Mouse (Mus musculus): ENCODE data around the gene Eno2.

The Eno2 gene

GRCm38 (mm10) chr6:124738511-124739023, 30.9 kb downstream of the Eno2 start, which contains the start of gene Ptpn6:
Gene Ptpn6, minus strand, starts transcription at chr6:124738714.
- peak; percentile 90 to 93 for DNase-seq

DNA sequence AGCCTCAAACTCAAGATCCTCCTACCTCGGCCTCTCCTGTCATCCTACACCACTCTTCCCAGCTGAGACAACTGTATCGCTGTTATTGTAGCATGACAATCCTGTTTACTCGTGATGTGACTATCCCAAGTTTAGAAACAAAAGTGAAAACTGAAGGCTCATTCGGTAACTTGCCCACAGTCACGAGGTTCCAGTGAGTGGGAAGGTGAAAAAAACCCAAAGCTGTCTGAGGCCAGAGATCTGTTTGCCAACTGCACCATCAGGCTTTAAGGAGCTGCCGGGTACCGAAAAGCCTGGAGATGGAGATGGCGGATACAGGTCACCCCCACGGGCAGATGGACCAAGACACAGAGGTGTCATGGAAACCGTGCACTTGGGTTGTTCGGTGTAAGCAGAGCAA, 32.4 kb downstream of the Eno2 start:
- no peak for DNase-seq

DNA sequence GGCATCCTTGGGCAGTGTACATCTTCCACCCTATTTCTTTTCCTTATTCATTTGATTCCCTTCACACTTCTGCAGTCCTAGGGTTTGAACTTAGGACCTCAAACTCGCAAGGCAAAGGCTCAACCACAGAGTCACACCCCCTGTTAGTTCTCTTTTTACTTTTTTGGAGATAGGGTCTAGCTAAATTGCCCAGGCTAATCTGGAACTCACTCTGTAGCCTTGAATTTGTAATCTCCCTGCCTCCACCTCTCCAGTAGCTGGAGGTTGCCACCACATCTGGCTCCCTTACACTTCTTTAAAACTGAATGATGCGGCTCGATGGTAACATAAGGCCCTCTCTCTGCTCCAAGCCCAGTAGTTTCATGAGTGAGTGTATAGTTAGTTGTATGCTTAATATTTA, 35.1 kb downstream of the Eno2 start:
- no peak for DNase-seq

GRCm38 (mm10) chr6:124732476-124733370, 36.8 kb downstream of the Eno2 start:
- DNase-seq: peak; percentile 71 to 83

- no peak for DNase-seq
Measured at GRCm38 (mm10) chr6:124731038-124731437, 38.4 kb downstream of the Eno2 start.

DNA sequence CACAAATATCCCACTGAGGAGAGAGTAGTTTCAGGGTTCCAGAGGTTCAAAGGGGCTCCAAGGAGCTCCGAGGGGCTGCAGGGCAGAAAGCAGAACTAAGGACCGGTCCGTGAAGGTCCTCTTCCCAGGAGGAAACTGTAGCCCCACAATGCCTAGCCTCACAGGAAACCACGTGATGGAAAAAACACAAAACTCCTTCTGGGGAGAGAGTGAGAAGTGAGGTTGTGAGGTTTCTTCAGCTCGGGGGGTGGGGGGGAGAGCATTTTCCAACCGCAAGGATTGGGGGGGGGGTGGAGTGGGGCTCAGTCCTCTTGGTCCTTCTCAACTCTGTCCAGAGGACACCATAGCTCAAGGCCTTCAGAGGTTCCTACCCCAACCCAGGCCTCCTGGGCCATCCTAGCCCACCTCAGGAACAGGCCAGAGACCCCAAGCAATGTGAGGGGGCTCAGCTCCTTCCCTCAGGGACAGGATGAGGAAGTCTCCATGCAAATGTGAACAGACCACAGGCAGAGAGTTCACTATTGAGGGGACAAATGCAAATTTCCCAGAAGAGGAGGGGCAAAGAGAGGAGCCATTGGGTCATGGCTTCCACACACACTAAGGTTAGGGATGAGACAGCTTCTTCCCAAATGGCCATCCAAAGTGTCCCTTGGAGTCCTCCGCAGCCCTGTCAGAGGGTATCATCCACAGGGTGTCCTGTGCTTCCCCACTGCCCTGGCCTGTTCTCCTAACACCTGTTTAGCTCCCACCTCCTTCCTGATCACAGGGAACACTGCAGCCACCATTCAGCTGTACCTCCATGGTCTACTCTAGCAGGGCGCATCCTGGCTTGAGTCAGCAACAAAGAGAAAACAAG, 39.4 kb downstream of the Eno2 start:
- DNase-seq: no peak

DNA sequence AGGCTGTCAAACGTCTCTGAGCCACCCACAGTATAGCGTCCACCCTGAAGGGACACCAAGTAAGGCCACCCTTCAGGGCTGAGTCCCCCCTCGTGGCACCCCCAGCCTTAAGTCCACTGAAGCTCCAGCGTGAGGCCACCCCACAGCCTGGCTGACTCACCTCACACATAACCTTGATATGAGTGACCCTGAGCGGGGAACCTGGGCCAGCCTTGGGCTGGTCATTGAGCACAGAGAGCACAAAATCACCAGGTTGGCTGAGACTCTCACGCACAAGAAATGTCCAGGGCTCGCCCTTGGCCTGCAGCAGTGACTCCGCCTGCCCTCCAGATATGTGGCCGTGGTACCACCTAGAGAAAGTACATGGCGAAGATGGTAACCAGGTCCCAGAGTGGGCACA, 40.9 kb downstream of the Eno2 start:
- no peak for DNase-seq

- no peak for DNase-seq
Measured at GRCm38 (mm10) chr6:124724472-124724871, 45.0 kb downstream of the Eno2 start.

GRCm38 (mm10) chr6:124723541-124723940, 45.9 kb downstream of the Eno2 start:
- DNase-seq: no peak

DNA sequence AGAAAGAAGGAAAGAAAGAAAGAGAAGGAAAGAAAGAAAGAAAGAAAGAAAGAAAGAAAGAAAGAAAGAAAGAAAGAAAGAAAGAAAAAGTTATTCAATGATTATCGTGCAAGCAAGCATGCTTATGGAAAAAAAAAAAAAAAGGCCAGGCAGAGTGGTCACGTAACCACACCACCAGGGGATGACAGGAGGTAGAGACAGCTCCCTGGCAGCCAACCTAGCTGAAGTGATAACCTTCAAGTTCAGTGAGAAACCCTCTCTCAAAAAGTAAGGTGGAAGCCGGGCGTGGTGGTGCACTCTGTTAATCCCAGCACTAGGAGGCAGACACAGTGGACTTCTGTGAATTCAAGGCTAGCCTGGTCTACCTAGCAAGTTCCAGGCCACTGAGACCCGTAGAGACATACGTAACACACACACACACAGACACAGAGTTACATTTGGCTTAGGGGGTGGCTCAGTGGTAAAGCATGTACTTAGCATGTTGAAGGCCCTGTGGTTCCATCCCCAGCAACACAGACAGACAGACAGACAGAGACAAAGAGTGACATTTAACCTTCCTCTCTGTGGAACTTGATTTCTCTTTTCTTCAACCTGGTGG, 46.5 kb downstream of the Eno2 start:
- no peak for DNase-seq

DNA sequence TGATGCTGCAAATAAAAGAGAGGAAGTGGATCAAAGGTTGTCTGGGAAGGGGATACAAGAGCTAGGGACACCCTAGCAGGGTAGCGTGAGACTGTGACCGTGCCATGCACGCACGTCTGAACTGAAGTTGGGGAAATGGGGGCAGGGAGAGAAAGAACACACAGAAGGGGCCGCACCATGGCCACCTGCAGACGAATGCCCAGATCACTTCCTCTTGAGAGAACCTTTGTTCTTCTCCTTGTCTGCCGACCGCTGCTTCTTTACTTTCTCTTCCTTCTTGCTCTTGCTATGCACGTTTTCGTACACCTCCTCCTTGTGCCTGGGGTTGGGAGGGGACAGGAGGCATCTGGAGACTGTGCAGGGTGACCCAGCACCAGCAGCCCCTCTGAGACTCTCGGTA, 48.6 kb downstream of the Eno2 start:
- DNase-seq: no peak

- DNase-seq: no peak
Measured at GRCm38 (mm10) chr6:124719354-124719978, 50.0 kb downstream of the Eno2 start.

DNA sequence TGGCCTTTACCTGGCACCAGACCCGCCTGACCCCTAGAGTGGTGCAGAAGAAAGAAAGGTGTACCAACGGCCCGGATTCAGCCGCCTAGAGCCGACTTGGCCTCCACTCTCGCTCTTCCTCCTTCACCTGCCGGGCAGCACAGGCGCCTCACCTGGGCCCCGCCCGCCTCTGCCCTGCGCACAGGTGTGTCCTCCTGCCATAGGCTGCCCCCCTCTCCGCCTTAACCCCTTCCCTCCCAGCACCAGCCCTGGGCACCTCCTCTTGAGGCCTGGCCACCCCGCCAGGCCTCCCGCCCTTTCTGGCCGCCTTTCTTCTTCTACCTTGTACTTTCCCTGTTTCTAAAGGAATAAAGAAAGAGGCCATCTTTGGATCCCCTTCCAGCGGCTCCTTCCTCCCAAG, 50.8 kb downstream of the Eno2 start:
- peak; percentile 88 to 91 for DNase-seq

GRCm38 (mm10) chr6:124717968-124718367, 51.5 kb downstream of the Eno2 start:
- DNase-seq: no peak

DNA sequence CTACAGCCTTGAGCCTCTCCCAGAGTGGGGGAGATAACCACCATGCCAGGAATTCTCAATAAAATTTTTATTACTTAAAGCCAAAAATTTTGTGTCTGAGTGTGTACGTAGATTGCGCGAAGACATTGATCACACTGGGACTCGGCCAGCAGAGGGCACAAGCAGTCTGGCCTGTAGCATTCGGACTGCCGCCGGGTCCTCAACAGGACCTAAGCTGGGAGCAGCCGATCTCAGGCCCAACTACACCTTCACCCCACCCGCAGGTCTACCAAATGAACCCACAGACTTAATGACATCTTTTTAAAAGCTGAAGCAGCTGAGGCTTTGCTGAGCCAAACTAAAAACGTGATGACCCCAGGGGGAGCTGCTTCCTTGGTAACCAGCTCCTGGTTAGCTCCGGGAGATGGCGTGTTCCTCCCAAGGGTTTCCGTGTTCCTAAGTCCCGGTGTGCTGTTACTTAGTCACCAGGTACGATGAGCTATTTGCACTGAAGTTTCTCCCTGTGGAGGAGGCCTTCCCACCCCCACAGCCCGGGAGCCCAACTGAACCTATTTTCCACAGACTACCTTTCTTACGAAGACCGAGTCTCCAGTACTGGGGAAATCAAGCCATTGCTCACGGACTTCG, 52.5 kb downstream of the Eno2 start:
- DNase-seq: peak in 1 of 2 experiments; percentile 57

DNA sequence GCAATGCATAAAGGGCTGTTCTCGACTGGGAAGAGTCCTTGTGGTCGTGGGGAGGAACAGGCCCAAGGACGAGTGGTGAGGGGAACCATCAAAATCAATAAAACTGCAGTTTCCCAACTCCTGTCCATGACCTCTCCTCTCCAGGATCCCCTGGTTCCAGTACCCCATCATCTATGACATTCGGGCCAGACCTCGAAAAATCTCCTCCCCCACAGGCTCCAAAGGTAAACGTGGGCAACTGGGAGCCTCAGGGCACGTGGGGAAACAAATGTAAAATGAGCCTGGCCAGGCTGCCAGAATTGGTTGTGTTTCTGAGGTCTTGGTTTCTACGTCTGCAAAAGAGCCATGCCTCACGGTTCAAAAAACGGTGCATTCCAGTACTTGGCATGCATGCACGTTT, 56.6 kb downstream of the Eno2 start:
- no peak for DNase-seq

DNA sequence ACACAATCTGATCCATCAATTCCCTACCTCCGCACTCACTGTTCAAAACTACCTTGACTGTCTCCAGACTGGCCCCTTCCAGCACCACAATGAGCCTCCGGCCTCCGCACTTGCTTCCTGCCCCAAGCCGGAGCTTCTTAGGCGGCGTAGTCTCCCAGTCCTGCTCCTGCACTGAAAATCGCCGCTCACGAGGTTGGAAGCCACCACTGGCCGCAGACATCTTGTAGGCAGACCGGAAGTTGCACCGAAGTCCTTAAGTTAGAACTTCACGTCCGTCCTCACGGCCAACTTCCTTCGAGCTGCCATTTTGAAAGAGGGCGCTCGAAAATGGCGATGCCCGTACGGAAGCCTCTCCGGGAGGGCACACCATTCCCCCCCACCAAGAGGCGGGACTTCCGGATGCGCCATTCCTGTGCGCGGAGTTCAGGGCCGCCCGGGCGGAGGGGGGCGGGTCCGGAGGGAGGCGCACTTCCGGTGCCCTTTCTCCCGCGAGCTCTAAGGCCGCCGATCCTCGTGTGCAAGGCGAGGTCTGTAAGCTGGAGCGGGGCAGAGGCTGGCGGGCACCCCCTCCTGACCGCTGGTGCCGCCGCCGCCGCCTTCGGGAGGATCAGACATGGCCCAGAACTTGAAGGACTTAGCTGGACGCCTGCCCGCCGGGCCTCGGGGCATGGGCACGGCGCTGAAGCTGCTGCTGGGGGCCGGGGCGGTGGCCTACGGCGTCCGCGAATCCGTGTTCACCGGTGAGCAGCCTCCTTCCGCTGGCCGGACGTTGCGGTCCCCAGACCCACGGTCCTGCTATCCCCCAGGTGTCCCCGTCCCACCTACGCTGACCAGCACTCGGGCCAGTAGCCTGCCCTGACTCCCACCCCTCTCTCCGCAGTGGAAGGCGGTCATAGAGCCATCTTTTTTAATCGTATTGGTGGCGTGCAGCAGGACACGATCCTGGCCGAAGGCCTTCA, 57.4 kb downstream of the Eno2 start, which contains the start of the genes Emg1 and Phb2:
Gene Emg1 (minus strand): TSS at position 355 of the 959 bp plus-strand sequence.
Gene Phb2 (plus strand): TSS at position 513 of the 959 bp plus-strand sequence.
- DNase-seq: peak; percentile 98 to 99

All from lung, adult 18-20 months (tissue).